Mouse (Mus musculus): ENCODE results near the gene Egfl7. TPM values are rescaled to one million over a fixed set of nuclear protein-coding genes. Genes with fewer than 3 reads are reported as not detected.
A peak's percentile ranks its signal among the peaks of the same experiment; 100 is the strongest.

Gene Egfl7
- total RNA-seq, 1 experiment, result 104 TPM

DNA sequence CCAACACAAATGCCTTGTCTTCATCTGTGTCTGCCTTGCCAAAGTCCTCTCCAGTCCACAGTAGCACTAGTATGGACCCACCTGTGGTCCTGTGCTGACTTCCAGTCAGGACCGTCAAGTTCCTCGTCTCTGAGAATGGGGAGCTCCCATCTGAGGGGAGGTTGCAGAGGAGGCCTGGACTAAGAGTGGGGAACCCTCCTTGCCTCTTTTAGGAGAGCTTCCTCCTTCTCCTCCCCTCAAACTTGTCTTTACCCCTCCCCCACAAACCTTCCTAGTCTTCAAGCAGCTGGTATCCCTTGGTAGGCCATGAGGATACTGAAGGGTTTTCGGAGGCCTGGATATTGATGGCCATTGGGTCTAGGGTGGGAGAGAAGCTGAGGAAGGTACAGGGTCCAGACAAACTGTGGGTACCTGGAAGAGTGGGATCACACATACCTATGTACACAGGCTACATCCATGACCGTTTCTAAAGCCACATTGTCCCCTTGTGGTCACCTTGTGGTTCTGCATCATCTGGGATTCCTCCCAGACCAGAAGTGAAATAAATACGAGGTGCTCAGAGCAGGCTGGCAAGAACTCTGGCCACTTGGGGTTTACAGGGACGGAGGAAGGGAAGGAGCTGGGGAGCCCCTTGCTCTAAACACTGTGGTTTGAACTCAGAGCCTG is 18.3 kb upstream of the Egfl7 start:
- no peak for TF ChIP-seq CHD2 (IDR thresholded peaks at IDR 0.05; ENCODE audit: low read depth, low read length)
- 0 out of 2 replicates have a peak, but pooled peaks have one; percentile 40 for TF ChIP-seq HCFC1 (IDR thresholded peaks at IDR 0.05; ENCODE audit: borderline replicate concordance, insufficient read depth, low read length)
- TF ChIP-seq MAFK (IDR thresholded peaks at IDR 0.05; ENCODE audit: insufficient read depth, low read depth, low read length), result no peak
- TF ChIP-seq ZNF384 (IDR thresholded peaks at IDR 0.05; ENCODE audit: low read depth, low read length), result no peak
- peak; percentile 97 for TF ChIP-seq ZC3H11A (IDR thresholded peaks at IDR 0.05; ENCODE audit: borderline replicate concordance, low read depth, low read length)
- no peak overlapping the region for H3K27ac ChIP-seq (ENCODE audit: insufficient read depth, low read depth, low read length, poor library complexity, severe bottlenecking)
- in situ Hi-C loops (cut with MboI; ENCODE audit: low sequenced_read_pairs in 2 of 2, unreplicated experiment in 2 of 2), result loop anchor here (5.0 to 25.0 kb wide), 3 partner anchors 107 to 249 kb away; partner anchors contain the start of gene Gpsm1 (in 1 of the 2)

DNA sequence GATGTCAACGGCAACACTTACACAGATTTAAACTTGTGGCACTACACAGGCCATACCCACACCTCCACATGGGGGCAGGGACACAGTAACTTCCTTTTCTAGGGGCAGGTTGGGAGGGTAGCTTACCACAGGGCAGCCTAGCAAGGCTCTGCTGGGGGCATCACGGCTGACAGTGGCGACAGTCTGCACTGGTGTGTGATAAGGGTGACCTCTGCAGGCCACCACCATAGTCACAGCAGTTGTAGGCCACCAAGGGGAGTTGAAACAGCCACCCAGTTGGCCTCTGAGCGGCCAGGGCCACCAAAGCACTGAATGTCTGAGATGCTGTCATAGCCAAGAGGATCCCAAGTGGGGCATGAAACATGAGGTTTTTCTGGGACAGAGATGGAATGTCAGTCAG is 13.6 kb upstream of the Egfl7 start:
- Histone ChIP-seq H3K9ac (ENCODE audit: insufficient read depth, low read depth, low read length, poor library complexity, severe bottlenecking) (no peak overlapping the region), H3K36me3 (ENCODE audit: control insufficient read depth, insufficient read depth, low read length, poor library complexity, severe bottlenecking) (no peaks in the 10 kb centered on the region), H3K4me1 (ENCODE audit: control insufficient read depth in 2 of 2, insufficient read depth in 2 of 2, low read length in 2 of 2, poor library complexity in 1 of 2) (no peaks in the 10 kb centered on the region; a peak in 1 of 4 replicates), H3K9me3 (ENCODE audit: control insufficient read depth, insufficient read depth, low read depth, low read length) (no peaks in the 10 kb centered on the region), H3K4me3 (ENCODE audit: insufficient read depth in 1 of 2, low read depth in 1 of 2, low read length in 2 of 2, poor library complexity in 1 of 2, severe bottlenecking in 1 of 2) (no peak overlapping the region), H3K27ac (ENCODE audit: insufficient read depth, low read depth, low read length, poor library complexity, severe bottlenecking) (no peak overlapping the region)
- TF ChIP-seq ZC3H11A (IDR thresholded peaks at IDR 0.05; ENCODE audit: borderline replicate concordance, low read depth, low read length), result peak; percentile 75; the same call in 1 of the 2 replicates
- no peak for TF ChIP-seq HCFC1 (IDR thresholded peaks at IDR 0.05; ENCODE audit: borderline replicate concordance, insufficient read depth, low read length)
- in situ Hi-C loops (cut with MboI; ENCODE audit: low sequenced_read_pairs in 2 of 2, unreplicated experiment in 2 of 2), result loop anchor here (10.0 to 25.0 kb wide), 2 partner anchors 111 to 254 kb away; partner anchors contain the start of gene Gpsm1 (in 1 of the 2)
- no peak for DNase-seq (ENCODE audit: low read depth, low spot score)

More for the DNA sequence above, 18.3 kb upstream of the Egfl7 start:
- no peaks in the 10 kb centered on the region for H3K36me3 ChIP-seq (ENCODE audit: control insufficient read depth, insufficient read depth, low read length, poor library complexity, severe bottlenecking)
- no peaks in the 10 kb centered on the region for H3K9me3 ChIP-seq (ENCODE audit: control insufficient read depth, insufficient read depth, low read depth, low read length)
- peak; percentile 49 for DNase-seq (ENCODE audit: low read depth, low spot score)
- H3K9ac ChIP-seq (ENCODE audit: insufficient read depth, low read depth, low read length, poor library complexity, severe bottlenecking), result no peak overlapping the region
- no peak overlapping the region for H3K4me3 ChIP-seq (ENCODE audit: insufficient read depth in 1 of 2, low read depth in 1 of 2, low read length in 2 of 2, poor library complexity in 1 of 2, severe bottlenecking in 1 of 2)
- H3K4me1 ChIP-seq (ENCODE audit: control insufficient read depth in 2 of 2, insufficient read depth in 2 of 2, low read length in 2 of 2, poor library complexity in 1 of 2), result peaks cover 3 to 6% of the 10 kb centered on the region in 2 experiments; a peak in 2 of 4 replicates

- Histone ChIP-seq H3K36me3 (ENCODE audit: control insufficient read depth, insufficient read depth, low read length, poor library complexity, severe bottlenecking) (no peaks in the 10 kb centered on the region), H3K4me3 (ENCODE audit: insufficient read depth in 1 of 2, low read depth in 1 of 2, low read length in 2 of 2, poor library complexity in 1 of 2, severe bottlenecking in 1 of 2) (no peak overlapping the region), H3K9ac (ENCODE audit: insufficient read depth, low read depth, low read length, poor library complexity, severe bottlenecking) (no peak overlapping the region), H3K27ac (ENCODE audit: insufficient read depth, low read depth, low read length, poor library complexity, severe bottlenecking) (no peak overlapping the region), H3K9me3 (ENCODE audit: control insufficient read depth, insufficient read depth, low read depth, low read length) (no peaks in the 10 kb centered on the region), H3K4me1 (ENCODE audit: control insufficient read depth in 2 of 2, insufficient read depth in 2 of 2, low read length in 2 of 2, poor library complexity in 1 of 2) (no peaks in the 10 kb centered on the region; a peak in 1 of 4 replicates)
- in situ Hi-C loops (cut with MboI; ENCODE audit: low sequenced_read_pairs in 2 of 2, unreplicated experiment in 2 of 2), result loop anchor here in 1 of 2 experiments (25.0 kb wide), 1 partner anchor 258 kb away; the partner anchor contains the start of gene Gpsm1
- peak; percentile 81 for DNase-seq (ENCODE audit: low read depth, low spot score)
- TF ChIP-seq ZNF384 (IDR thresholded peaks at IDR 0.05; ENCODE audit: low read depth, low read length) (no peak), ZC3H11A (IDR thresholded peaks at IDR 0.05; ENCODE audit: borderline replicate concordance, low read depth, low read length) (peak; percentile 96), MAFK (IDR thresholded peaks at IDR 0.05; ENCODE audit: insufficient read depth, low read depth, low read length) (peak; percentile 97)
These were observed 9.8 kb upstream of the Egfl7 start for GRCm38 (mm10) chr2:26570034-26570433.

GRCm38 (mm10) chr2:26571400-26571799 is 8.4 kb upstream of the Egfl7 start:
- TF ChIP-seq ZC3H11A (IDR thresholded peaks at IDR 0.05; ENCODE audit: borderline replicate concordance, low read depth, low read length) (no peak), HCFC1 (IDR thresholded peaks at IDR 0.05; ENCODE audit: borderline replicate concordance, insufficient read depth, low read length) (no peak), ZNF384 (IDR thresholded peaks at IDR 0.05; ENCODE audit: low read depth, low read length) (no peak), MAFK (IDR thresholded peaks at IDR 0.05; ENCODE audit: insufficient read depth, low read depth, low read length) (no peak), CHD2 (IDR thresholded peaks at IDR 0.05; ENCODE audit: low read depth, low read length) (no peak)
- Histone ChIP-seq H3K36me3 (ENCODE audit: control insufficient read depth, insufficient read depth, low read length, poor library complexity, severe bottlenecking) (no peaks in the 10 kb centered on the region), H3K4me1 (ENCODE audit: control insufficient read depth in 2 of 2, insufficient read depth in 2 of 2, low read length in 2 of 2, poor library complexity in 1 of 2) (peaks cover 0 to 7% of the 10 kb centered on the region in 2 experiments; a peak in 3 of 4 replicates), H3K27ac (ENCODE audit: insufficient read depth, low read depth, low read length, poor library complexity, severe bottlenecking) (no peak overlapping the region), H3K4me3 (ENCODE audit: insufficient read depth in 1 of 2, low read depth in 1 of 2, low read length in 2 of 2, poor library complexity in 1 of 2, severe bottlenecking in 1 of 2) (no peak overlapping the region), H3K9me3 (ENCODE audit: control insufficient read depth, insufficient read depth, low read depth, low read length) (no peaks in the 10 kb centered on the region), H3K9ac (ENCODE audit: insufficient read depth, low read depth, low read length, poor library complexity, severe bottlenecking) (no peak overlapping the region)
- in situ Hi-C loops (cut with MboI; ENCODE audit: low sequenced_read_pairs in 2 of 2, unreplicated experiment in 2 of 2), result loop anchor here in 1 of 2 experiments (25.0 kb wide), 1 partner anchor 259 kb away; the partner anchor contains the start of gene Gpsm1
- DNase-seq (ENCODE audit: low read depth, low spot score), result no peak
